Mouse (Mus musculus) limb, embryonic 14.5 days (tissue): ENCODE results near the gene Wrap73. TPM values are rescaled to one million over a fixed set of nuclear protein-coding genes. Genes with fewer than 3 reads are reported as not detected.

ENCODE experiments used
- ATAC-seq: fragments of 200-750 bp; cut with Nextera tagmentation; 2 replicates; pipeline ENCODE4 v1.8.0; 2017; ENCODE audit warnings: low read depth, moderate number of reproducible peaks, moderate TSS enrichment; ENCODE audit not compliant: low FRiP score
- DNase-seq: peaks from one replicate; pipeline ENCODE4 v3.0.0-alpha.2; 2015; ENCODE audit warnings: low spot score
- H3K27ac ChIP-seq: fragments of 300-500 bp; sonication (generic); replicated peaks from 2 replicates; pipeline ENCODE4 v1.5.1; 2014; ENCODE audit warnings: low read depth, mild to moderate bottlenecking, low read length, moderate library complexity, mixed read lengths
- H3K27me3 ChIP-seq: fragments of 300-500 bp; sonication (generic); 2 replicates; pipeline ENCODE4 v1.6.1; 2014; ENCODE audit warnings: low read length, mixed read lengths; ENCODE audit not compliant: control insufficient read depth, insufficient read depth
- H3K36me3 ChIP-seq: fragments of 300-500 bp; sonication (generic); 2 replicates; pipeline ENCODE4 v1.6.1; 2014; ENCODE audit warnings: mild to moderate bottlenecking, low read length, moderate library complexity, mixed read lengths; ENCODE audit not compliant: control insufficient read depth, insufficient read depth
- H3K4me1 ChIP-seq: fragments of 300-500 bp; sonication (generic); 2 replicates; pipeline ENCODE4 v1.6.1; 2014; ENCODE audit warnings: antibody characterized with exemption, low read length, mixed read lengths; ENCODE audit not compliant: control insufficient read depth, insufficient read depth
- H3K4me2 ChIP-seq: fragments of 300-500 bp; sonication (generic); replicated peaks from 2 replicates; pipeline ENCODE4 v1.6.1; 2014; ENCODE audit warnings: low read depth, mild to moderate bottlenecking, low read length, moderate library complexity; ENCODE audit not compliant: severe bottlenecking
- H3K4me3 ChIP-seq: fragments of 300-500 bp; sonication (generic); replicated peaks from 2 replicates; pipeline ENCODE4 v1.5.1; 2014; ENCODE audit warnings: low read length
- H3K9ac ChIP-seq: fragments of 300-500 bp; sonication (generic); 2 replicates; pipeline ENCODE4 v1.6.1; 2014; ENCODE audit warnings: mild to moderate bottlenecking, low read depth, low read length, moderate library complexity; ENCODE audit not compliant: severe bottlenecking
- H3K9me3 ChIP-seq: fragments of 300-500 bp; sonication (generic); 2 replicates; pipeline ENCODE4 v1.6.1; 2016; ENCODE audit warnings: low read length; ENCODE audit not compliant: control insufficient read depth
- POLR2A ChIP-seq: fragments of 200-500 bp; IDR thresholded peaks from 2 replicates; pipeline ENCODE4 v1.8.0; 2012; ENCODE audit warnings: inconsistent platforms, mild to moderate bottlenecking, moderate library complexity, borderline replicate concordance; ENCODE audit not compliant: insufficient read depth, insufficient read length; ENCODE audit errors: extremely low read depth
- WGBS: fragments of 180-500 bp; shearing (Covaris S2); extraction: QIAGEN DNeasy Blood & Tissue Kit; methylation state at CpG from one replicate; pipeline ENCODE4 v1.1.7; 2014; 5-methylcytosine and 5-hydroxymethylcytosine counted together
- polyA plus RNA-seq, 2 experiments: library from polyadenylated mRNA; depleted of rRNA in 1 of 2; stranded (reverse) in 1 of 2; unstranded in 1 of 2; fragments of >200 nt; fragmentation: Nextera tagmentation in 1 of 2; extraction: Ambion mirVana in 1 of 2; gene quantifications; 2 replicates each; pipeline versions ENCODE4 v1.2.1 to v1.2.3; 2012 to 2014

The Wrap73 gene
- polyA plus RNA-seq, 2 experiments, result 37.9 to 38.2 TPM

GRCm38 (mm10) chr4:154159961-154160537, 17.9 kb downstream of the Wrap73 start:
- Histone ChIP-seq H3K4me3 (peak overlapping the region; percentile 91), H3K4me1 (peaks cover 15% of the 10 kb centered on the region), H3K27me3 (no peaks in the 10 kb centered on the region), H3K4me2 (peak overlapping the region; percentile 80), H3K9ac (peak overlapping the region; percentile 66), H3K36me3 (peaks cover 37% of the 10 kb centered on the region), H3K27ac (0 out of 2 replicates have a peak overlapping the region, but pooled peaks have one; percentile 38), H3K9me3 (no peaks in the 10 kb centered on the region)
- DNase-seq (no peak), ATAC-seq (peak; percentile 29)
- WGBS, result 5% methylated on average over 29 of the region's 47 CpGs
- no peak for TF ChIP-seq POLR2A

GRCm38 (mm10) chr4:154160538-154161390, 18.6 kb downstream of the Wrap73 start, which contains the start of gene Tprgl:
Gene Tprgl (minus strand): TSS chr4:154160666.
- Histone ChIP-seq H3K9ac (peak within 1 kb of the TSS; percentile 66), H3K36me3 (peaks cover 30% of the 10 kb centered on the region), H3K27me3 (no peaks in the 10 kb centered on the region), H3K4me1 (peaks cover 15% of the 10 kb centered on the region), H3K4me2 (peak within 1 kb of the TSS; percentile 80), H3K27ac (0 out of 2 replicates have a peak within 1 kb of the TSS, but pooled peaks have one; percentile 55), H3K9me3 (no peaks in the 10 kb centered on the region), H3K4me3 (peak within 1 kb of the TSS; percentile 91)
- TF ChIP-seq POLR2A, result 0 out of 2 replicates have a peak, but pooled peaks have one; percentile 50
- peak; percentile 98 for ATAC-seq
- DNase-seq, result peak; percentile 95
- under 1% methylated on average over 54 of the region's 75 CpGs for WGBS

DNA sequence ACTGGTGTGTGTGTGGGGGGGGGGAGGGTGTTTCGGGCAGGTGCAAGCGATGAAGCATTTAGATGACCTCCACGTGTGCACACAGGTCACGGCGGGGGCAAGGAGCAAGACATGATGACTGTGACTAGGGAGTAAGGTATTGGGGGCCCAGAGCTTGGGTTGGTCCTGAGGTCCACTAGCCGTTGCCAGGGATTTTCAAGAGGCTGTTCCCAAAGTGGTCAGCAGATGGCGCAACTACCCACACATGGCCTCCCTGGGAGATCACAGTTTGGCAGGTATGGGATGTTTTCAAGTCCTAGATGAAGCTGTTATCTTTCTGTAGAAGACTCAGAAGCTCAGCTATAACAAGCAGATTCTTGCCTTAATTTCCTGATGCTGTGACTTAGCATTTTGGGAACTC, 21.1 kb downstream of the Wrap73 start:
- 13% methylated on average over 7 of the region's 7 CpGs for WGBS
- Histone ChIP-seq H3K9me3 (no peaks in the 10 kb centered on the region), H3K27ac (no peak overlapping the region), H3K4me3 (no peak overlapping the region), H3K9ac (no peak overlapping the region), H3K36me3 (peaks cover 7% of the 10 kb centered on the region), H3K4me2 (no peak overlapping the region), H3K4me1 (peaks cover 15% of the 10 kb centered on the region), H3K27me3 (no peaks in the 10 kb centered on the region)
- no peak for ATAC-seq
- DNase-seq, result peak; percentile 67
- no peak for TF ChIP-seq POLR2A

DNA sequence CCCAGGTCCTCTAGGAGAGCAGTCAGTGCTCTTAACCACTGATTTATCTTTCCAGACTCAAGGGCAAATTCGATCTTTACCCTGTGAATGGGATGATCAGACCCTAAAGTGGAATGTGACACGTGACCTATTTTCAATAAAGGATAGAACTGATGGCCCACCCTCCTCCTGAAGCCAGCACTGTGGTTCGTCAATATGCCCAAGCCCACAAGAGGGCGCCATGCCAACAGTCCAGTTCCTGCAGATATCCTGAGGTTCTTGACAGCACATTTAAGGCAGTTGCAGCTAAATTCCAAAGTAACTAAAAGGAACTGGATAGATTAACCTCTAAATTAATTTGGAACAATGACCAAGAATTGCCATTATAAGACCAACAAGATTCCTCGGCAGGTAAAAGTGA, 24.9 kb downstream of the Wrap73 start:
- no peak overlapping the region for H3K4me3 ChIP-seq
- no peak overlapping the region for H3K4me2 ChIP-seq
- H3K9me3 ChIP-seq, result no peaks in the 10 kb centered on the region
- peaks cover 17% of the 10 kb centered on the region for H3K4me1 ChIP-seq
- ATAC-seq, result no peak
- H3K27ac ChIP-seq, result no peak overlapping the region
- H3K9ac ChIP-seq, result no peak overlapping the region
- no peak for TF ChIP-seq POLR2A
- no peaks in the 10 kb centered on the region for H3K36me3 ChIP-seq
- H3K27me3 ChIP-seq, result no peaks in the 10 kb centered on the region; the same call in 1 of the 2 replicates
- WGBS, result 25% methylated on average over 5 of the region's 5 CpGs
- DNase-seq, result peak; percentile 60

GRCm38 (mm10) chr4:154170021-154170420, 27.8 kb downstream of the Wrap73 start:
- Histone ChIP-seq H3K27ac (no peak overlapping the region), H3K9ac (peak overlapping the region; percentile 60), H3K4me2 (peak overlapping the region; percentile 98), H3K27me3 (no peaks in the 10 kb centered on the region; the same call in 1 of the 2 replicates), H3K4me3 (peak overlapping the region; percentile 62), H3K36me3 (no peaks in the 10 kb centered on the region), H3K4me1 (peaks cover 30% of the 10 kb centered on the region), H3K9me3 (no peaks in the 10 kb centered on the region)
- 1% methylated on average over 15 of the region's 15 CpGs for WGBS
- no peak for DNase-seq
- peak; percentile 14 for ATAC-seq
- TF ChIP-seq POLR2A, result no peak
